Mouse (Mus musculus) heart, postnatal 0 days (tissue): ENCODE measurements around the gene Kmt2a. TPM values are rescaled to one million over a fixed set of nuclear protein-coding genes. Genes with fewer than 3 reads are reported as not detected.

ENCODE experiments used
- ATAC-seq: fragments of 200-750 bp; cut with Nextera tagmentation; 2 replicates; pipeline ENCODE4 v1.8.0; 2017; ENCODE audit warnings: low read depth, moderate number of reproducible peaks, moderate library complexity; ENCODE audit not compliant: insufficient read depth
- DNase-seq: peaks from one replicate; pipeline ENCODE4 v3.0.0-alpha.2; 2016; ENCODE audit warnings: low spot score
- H3K27ac ChIP-seq: fragments of 300-500 bp; sonication (generic); 2 replicates; pipeline ENCODE4 v1.5.1; 2014; ENCODE audit warnings: low read depth, mild to moderate bottlenecking
- H3K27me3 ChIP-seq: fragments of 300-500 bp; sonication (generic); 2 replicates; pipeline ENCODE4 v1.6.1; 2014; ENCODE audit warnings: low read length, mixed read lengths; ENCODE audit not compliant: control insufficient read depth, insufficient read depth
- H3K36me3 ChIP-seq: fragments of 300-500 bp; sonication (generic); replicated peaks from 2 replicates; pipeline ENCODE4 v1.6.1; 2014; ENCODE audit warnings: low read length, mixed read lengths; ENCODE audit not compliant: control insufficient read depth, insufficient read depth
- H3K4me1 ChIP-seq: fragments of 300-500 bp; sonication (generic); 2 replicates; pipeline ENCODE4 v1.6.1; 2014; ENCODE audit warnings: antibody characterized with exemption; ENCODE audit not compliant: control insufficient read depth, insufficient read depth
- H3K4me2 ChIP-seq: fragments of 300-500 bp; sonication (generic); 2 replicates; pipeline ENCODE4 v1.6.1; 2014; ENCODE audit warnings: low read depth, mild to moderate bottlenecking, low read length, moderate library complexity
- H3K4me3 ChIP-seq: fragments of 300-500 bp; sonication (generic); 2 replicates; pipeline ENCODE4 v1.5.1; 2014; ENCODE audit warnings: low read depth, low read length
- H3K9ac ChIP-seq: fragments of 300-500 bp; sonication (generic); replicated peaks from 2 replicates; pipeline ENCODE4 v1.6.1; 2014; ENCODE audit warnings: low read depth, low read length, mixed read lengths
- H3K9me3 ChIP-seq: fragments of 300-500 bp; sonication (generic); replicated peaks from 2 replicates; pipeline ENCODE4 v1.6.1; 2016; ENCODE audit warnings: low read length; ENCODE audit not compliant: control insufficient read depth
- CTCF ChIP-seq: IDR thresholded peaks from 2 replicates; pipeline ENCODE4 v1.5.1; 2016; ENCODE audit warnings: antibody characterized with exemption, control low read depth, low read depth
- EP300 ChIP-seq: IDR thresholded peaks from 2 replicates; pipeline ENCODE4 v1.6.1; 2016; ENCODE audit warnings: antibody characterized with exemption, low read depth
- WGBS: fragments of 180-500 bp; shearing (Covaris S2); extraction: QIAGEN DNeasy Blood & Tissue Kit; methylation state at CpG from one replicate; pipeline ENCODE4 v1.1.7; 2014; 5-methylcytosine and 5-hydroxymethylcytosine counted together
- polyA plus RNA-seq: library from polyadenylated mRNA; unstranded; fragments of >200 nt; fragmentation: Nextera tagmentation; extraction: Ambion mirVana; gene quantifications from 2 replicates; pipeline ENCODE4 v1.2.1, GENCODE M21; 2015
- total RNA-seq: library from RNA; depleted of rRNA; stranded (reverse); fragments of >200 nt; gene quantifications from 2 replicates; pipeline ENCODE4 v1.2.3, GENCODE M21; 2014; ENCODE audit warnings: low replicate concordance

The Kmt2a gene
- total and polyA plus RNA-seq, 2 experiments from 2014 or later = 4.2 to 7.8 TPM

GRCm38 (mm10) chr9:44832356-44832755 is 48.7 kb downstream of the Kmt2a start:
- DNase-seq = no peak
- 51% methylated on average over 4 of the region's 4 CpGs for WGBS
- TF ChIP-seq EP300 = no peak

GRCm38 (mm10) chr9:44830506-44830905 is 50.6 kb downstream of the Kmt2a start:
- H3K9me3 ChIP-seq = no peaks in the 10 kb centered on the region
- no peaks in the 10 kb centered on the region for H3K4me1 ChIP-seq
- no peak overlapping the region for H3K4me3 ChIP-seq
- H3K27me3 ChIP-seq = no peaks in the 10 kb centered on the region
- H3K4me2 ChIP-seq = no peak overlapping the region
- peaks cover 92% of the 10 kb centered on the region for H3K36me3 ChIP-seq
- WGBS = 88% methylated on average over 2 of the region's 2 CpGs
- H3K27ac ChIP-seq = no peak overlapping the region
- TF ChIP-seq EP300 = no peak
- no peak for TF ChIP-seq CTCF
- ATAC-seq (no peak), DNase-seq (no peak)
- H3K9ac ChIP-seq = no peak overlapping the region

More at GRCm38 (mm10) chr9:44832356-44832755, 48.7 kb downstream of the Kmt2a start:
- Histone ChIP-seq H3K9me3 (no peaks in the 10 kb centered on the region), H3K36me3 (peaks cover 89% of the 10 kb centered on the region), H3K9ac (no peak overlapping the region), H3K4me2 (no peak overlapping the region), H3K4me1 (no peaks in the 10 kb centered on the region), H3K27ac (no peak overlapping the region), H3K27me3 (no peaks in the 10 kb centered on the region), H3K4me3 (no peak overlapping the region)
- no peak for ATAC-seq

GRCm38 (mm10) chr9:44828944-44829343 is 52.2 kb downstream of the Kmt2a start:
- Histone ChIP-seq H3K27me3 (no peaks in the 10 kb centered on the region), H3K4me1 (no peaks in the 10 kb centered on the region), H3K4me2 (no peak overlapping the region), H3K4me3 (no peak overlapping the region), H3K9ac (no peak overlapping the region), H3K27ac (no peak overlapping the region), H3K9me3 (no peaks in the 10 kb centered on the region), H3K36me3 (peaks cover 92% of the 10 kb centered on the region)
- 96% methylated on average over 11 of the region's 11 CpGs for WGBS
- no peak for ATAC-seq
- TF ChIP-seq EP300 (no peak), CTCF (no peak)
- DNase-seq = no peak

GRCm38 (mm10) chr9:44826660-44827059 is 54.4 kb downstream of the Kmt2a start:
- no peaks in the 10 kb centered on the region for H3K27me3 ChIP-seq
- H3K4me2 ChIP-seq = no peak overlapping the region
- ATAC-seq = no peak
- H3K9ac ChIP-seq = no peak overlapping the region
- no peak overlapping the region for H3K27ac ChIP-seq
- no peaks in the 10 kb centered on the region for H3K4me1 ChIP-seq
- 83% methylated on average over 7 of the region's 7 CpGs for WGBS
- no peaks in the 10 kb centered on the region for H3K9me3 ChIP-seq
- no peak for DNase-seq
- TF ChIP-seq EP300 (no peak), CTCF (no peak)
- no peak overlapping the region for H3K4me3 ChIP-seq
- peaks cover 92% of the 10 kb centered on the region for H3K36me3 ChIP-seq

- Histone ChIP-seq H3K9me3 (no peaks in the 10 kb centered on the region), H3K4me2 (no peak overlapping the region), H3K27me3 (no peaks in the 10 kb centered on the region), H3K9ac (no peak overlapping the region), H3K36me3 (peaks cover 100% of the 10 kb centered on the region), H3K4me1 (no peaks in the 10 kb centered on the region), H3K4me3 (no peak overlapping the region), H3K27ac (no peak overlapping the region)
- TF ChIP-seq EP300 (no peak), CTCF (no peak)
- ATAC-seq (no peak), DNase-seq (no peak)
- 86% methylated on average over 15 of the region's 15 CpGs for WGBS
These were observed 60.9 kb downstream of the Kmt2a start for GRCm38 (mm10) chr9:44819920-44820827.
